Mouse (Mus musculus): ENCODE measurements at regions not wholly inside any gene's neighbourhood (a gene's known extent, or its start where the extent isn't known, plus 50 kb on each side); places are given as distances from the start of the nearest gene placed in this dataset.

GRCm38 (mm10) chr6:49523184-49523583 is 127.8 kb downstream of the Stk31 start:
- no peak for DNase-seq (ENCODE audit: low spot score)
- intact Hi-C loops (cut with DNase I), result no loop called here

- no peak for DNase-seq (ENCODE audit: low spot score)
- intact Hi-C loops (cut with DNase I), result no loop called here
Observed at GRCm38 (mm10) chr6:49523696-49524095, 128.3 kb downstream of the Stk31 start.

GRCm38 (mm10) chr6:49533956-49534355 is 138.6 kb downstream of the Stk31 start:
- intact Hi-C loops (cut with DNase I), result no loop called here

DNA sequence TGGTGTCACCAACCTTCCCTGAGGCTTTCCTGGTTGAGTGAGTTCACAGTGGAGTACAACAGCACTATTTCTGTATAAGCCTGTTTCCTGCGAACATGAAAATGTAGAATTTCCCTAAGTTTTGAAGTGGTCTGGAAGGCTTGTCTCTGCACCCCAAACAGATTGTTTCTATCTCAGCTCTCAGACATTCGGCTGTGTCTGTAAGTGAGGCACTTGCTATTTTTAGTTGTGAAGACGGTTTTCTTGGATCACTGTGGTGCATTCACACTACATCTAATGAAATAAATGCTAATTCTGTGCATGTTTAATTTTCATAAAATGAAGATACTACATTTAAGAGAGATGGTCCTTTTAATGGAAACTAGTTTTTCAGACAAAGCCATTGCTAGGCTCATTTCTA is 139.1 kb downstream of the Stk31 start:
- no peak for DNase-seq (ENCODE audit: low spot score)
- intact Hi-C loops (cut with DNase I), result no loop called here

More at GRCm38 (mm10) chr6:49533956-49534355, 138.6 kb downstream of the Stk31 start:
- no peak for DNase-seq (ENCODE audit: low spot score)

GRCm38 (mm10) chr6:49544946-49545345 is 149.5 kb downstream of the Stk31 start:
- DNase-seq (ENCODE audit: low spot score), result no peak
- intact Hi-C loops (cut with DNase I), result no loop called here

- intact Hi-C loops (cut with DNase I), result no loop called here
- no peak for DNase-seq (ENCODE audit: low spot score)
Observed at GRCm38 (mm10) chr6:49555069-49555468, 159.7 kb downstream of the Stk31 start.

DNA sequence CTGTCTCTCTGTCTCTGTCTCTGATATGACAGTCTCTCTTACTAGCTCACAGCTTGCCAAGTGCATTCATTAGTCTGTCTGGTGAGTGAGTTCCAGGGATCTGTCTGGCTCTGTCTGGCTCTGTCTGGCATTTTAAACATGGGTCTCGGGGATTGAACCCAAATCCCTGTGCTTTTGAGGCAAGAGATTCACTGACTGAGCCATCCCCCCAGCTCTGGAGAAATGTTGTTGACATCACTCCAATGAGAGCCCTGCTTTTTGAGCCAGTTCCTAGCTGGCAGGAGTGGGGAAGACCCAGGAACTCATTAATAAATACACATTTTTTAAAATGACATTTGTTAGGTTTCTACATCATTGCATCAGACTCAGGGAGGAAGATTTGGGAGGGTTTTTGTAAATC is 163.1 kb downstream of the Stk31 start:
- no peak for DNase-seq (ENCODE audit: low spot score)
- intact Hi-C loops (cut with DNase I), result no loop called here

DNA sequence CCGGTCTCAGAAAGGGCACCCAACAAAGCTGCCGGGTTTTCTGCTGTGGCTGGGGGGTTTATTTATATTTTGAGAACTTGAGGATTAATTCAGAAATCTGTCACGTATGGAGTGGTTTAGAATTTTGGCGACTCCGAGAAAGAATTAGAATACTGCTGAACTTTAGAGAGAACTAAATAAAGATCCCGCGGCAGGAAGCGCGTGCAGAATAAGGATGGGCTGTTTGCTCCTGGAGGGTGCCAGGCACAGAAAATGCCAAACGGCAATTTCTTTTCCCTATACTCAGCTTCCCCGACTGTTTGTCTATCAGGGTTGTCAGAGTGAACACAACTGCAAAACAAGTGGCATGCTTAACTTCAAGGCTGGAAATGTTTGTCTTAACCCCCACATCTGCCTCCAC is 163.7 kb downstream of the Stk31 start:
- no peak for DNase-seq (ENCODE audit: low spot score)
- intact Hi-C loops (cut with DNase I), result no loop called here

DNA sequence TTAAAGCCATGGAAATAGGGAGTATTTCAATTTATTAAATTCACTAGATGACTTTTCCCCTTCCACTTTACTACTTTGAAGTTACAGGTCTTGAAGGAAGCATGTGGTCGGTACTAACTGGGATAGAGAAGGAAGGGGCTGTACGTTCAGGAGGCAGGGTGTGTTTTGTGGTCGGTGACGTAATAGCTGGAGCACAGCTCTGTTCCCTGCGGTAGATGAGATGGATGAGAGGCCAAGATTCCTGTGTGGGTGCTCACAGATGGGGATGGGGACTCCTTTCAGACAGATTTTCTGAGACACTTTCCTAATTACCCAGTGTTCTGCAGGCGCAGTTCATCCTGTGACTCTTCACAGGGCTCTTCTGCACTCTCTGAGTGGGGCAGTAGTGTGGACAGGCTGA is 182.9 kb downstream of the Stk31 start:
- no peak for DNase-seq (ENCODE audit: low spot score)
- intact Hi-C loops (cut with DNase I), result no loop called here

- intact Hi-C loops (cut with DNase I), result loop anchor here (5.0 kb wide), 1 partner anchor 88 kb away; no protein-coding TSS in a partner anchor
- DNase-seq (ENCODE audit: low spot score), result no peak
Observed at GRCm38 (mm10) chr6:49579691-49580090, 184.3 kb downstream of the Stk31 start.

GRCm38 (mm10) chr6:49582040-49582707 is 186.8 kb downstream of the Stk31 start:
- DNase-seq (ENCODE audit: low spot score), result no peak
- intact Hi-C loops (cut with DNase I), result loop anchor here (5.0 kb wide), 1 partner anchor 85 kb away; no protein-coding TSS in a partner anchor

- intact Hi-C loops (cut with DNase I), result no loop called here
- DNase-seq (ENCODE audit: low spot score), result no peak
Observed at GRCm38 (mm10) chr6:49586553-49586952, 191.1 kb downstream of the Stk31 start.

GRCm38 (mm10) chr6:49588677-49589076 is 193.3 kb downstream of the Stk31 start:
- intact Hi-C loops (cut with DNase I), result no loop called here
- no peak for DNase-seq (ENCODE audit: low spot score)

DNA sequence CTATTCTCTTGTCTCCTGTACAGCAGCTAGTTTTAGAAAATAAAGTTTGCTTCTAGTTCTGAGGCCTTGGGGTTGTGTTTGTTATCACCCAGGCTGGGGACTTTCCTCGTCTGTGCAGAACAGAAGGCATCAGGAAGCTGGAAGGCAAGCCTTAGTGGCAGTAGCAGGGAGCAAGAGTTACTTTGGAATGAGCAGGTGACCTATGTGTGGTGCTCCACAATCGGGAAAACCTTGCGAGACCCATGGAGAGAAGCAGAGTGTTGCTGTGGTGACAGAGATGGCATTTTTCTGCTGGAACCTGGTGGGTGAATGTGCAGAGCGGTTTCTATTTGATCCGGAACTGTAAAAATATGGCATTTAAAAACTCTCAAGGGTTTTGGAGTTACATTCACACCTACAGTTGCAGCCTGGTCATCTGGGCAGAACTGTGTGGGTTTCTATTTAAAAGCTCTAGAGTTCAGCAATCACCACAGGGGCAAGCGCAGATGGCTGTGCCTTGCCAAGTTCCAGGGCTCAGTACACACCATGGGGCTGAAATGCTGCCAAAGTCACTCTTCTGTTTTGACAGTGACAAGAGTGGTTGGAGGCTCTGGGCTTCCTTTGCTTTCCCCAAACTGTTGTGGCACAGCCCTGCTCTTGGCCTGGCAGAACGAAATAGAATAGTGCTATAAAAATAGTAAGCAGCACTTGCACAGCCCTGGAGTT is 195.7 kb downstream of the Stk31 start:
- DNase-seq (ENCODE audit: low spot score), result peak; percentile 6

GRCm38 (mm10) chr6:49591632-49592000 is 196.2 kb downstream of the Stk31 start:
- DNase-seq (ENCODE audit: low spot score), result no peak
- intact Hi-C loops (cut with DNase I), result no loop called here

More for the DNA sequence above, 195.7 kb downstream of the Stk31 start:
- intact Hi-C loops (cut with DNase I), result no loop called here

GRCm38 (mm10) chr6:49592676-49593075 is 197.3 kb downstream of the Stk31 start:
- DNase-seq (ENCODE audit: low spot score), result no peak
- intact Hi-C loops (cut with DNase I), result no loop called here

DNA sequence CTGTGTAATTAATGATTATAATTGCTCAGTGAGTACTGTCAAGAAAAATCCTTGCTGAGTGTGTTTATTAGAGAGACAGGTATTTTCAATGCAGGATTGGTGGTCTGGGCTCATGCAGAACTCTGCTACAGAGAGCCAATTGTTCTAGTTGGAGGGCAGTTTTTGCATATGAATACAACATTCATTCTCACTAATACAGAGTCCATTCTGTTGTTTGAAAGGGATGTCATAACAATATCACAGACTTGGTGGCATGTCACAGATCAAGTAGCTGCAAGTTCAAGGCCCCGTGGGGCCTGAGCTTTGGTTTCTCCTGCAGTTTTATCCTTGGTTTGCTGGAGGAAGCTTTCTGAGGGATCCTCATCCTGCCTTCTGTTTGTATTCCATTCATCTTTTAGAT is 207.8 kb downstream of the Stk31 start:
- DNase-seq (ENCODE audit: low spot score), result no peak
- intact Hi-C loops (cut with DNase I), result no loop called here

DNA sequence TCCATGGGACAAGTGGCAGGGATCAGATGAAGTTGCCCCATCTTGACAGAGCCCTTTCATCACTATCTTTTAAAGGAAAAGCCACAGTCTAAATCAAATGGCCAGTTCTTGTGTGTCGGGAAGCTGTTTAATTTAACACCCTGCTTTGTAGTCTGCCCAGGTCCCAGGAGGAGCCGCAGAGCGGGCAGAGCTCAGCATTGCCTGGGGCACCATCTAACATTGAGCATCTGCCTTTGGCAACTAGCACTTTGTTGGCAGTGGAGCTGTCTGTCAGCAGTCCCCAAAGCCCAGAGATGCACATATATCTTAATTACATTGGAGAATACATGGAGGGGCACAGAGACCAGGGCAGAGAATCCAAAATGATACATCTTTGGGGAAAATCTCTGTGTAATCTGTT is 208.4 kb downstream of the Stk31 start:
- DNase-seq (ENCODE audit: low spot score), result no peak
- intact Hi-C loops (cut with DNase I), result no loop called here

GRCm38 (mm10) chr6:49606028-49606427 is 210.6 kb downstream of the Stk31 start:
- DNase-seq (ENCODE audit: low spot score), result no peak
- intact Hi-C loops (cut with DNase I), result no loop called here

GRCm38 (mm10) chr6:49606626-49607158 is 211.3 kb downstream of the Stk31 start:
- intact Hi-C loops (cut with DNase I), result no loop called here

DNA sequence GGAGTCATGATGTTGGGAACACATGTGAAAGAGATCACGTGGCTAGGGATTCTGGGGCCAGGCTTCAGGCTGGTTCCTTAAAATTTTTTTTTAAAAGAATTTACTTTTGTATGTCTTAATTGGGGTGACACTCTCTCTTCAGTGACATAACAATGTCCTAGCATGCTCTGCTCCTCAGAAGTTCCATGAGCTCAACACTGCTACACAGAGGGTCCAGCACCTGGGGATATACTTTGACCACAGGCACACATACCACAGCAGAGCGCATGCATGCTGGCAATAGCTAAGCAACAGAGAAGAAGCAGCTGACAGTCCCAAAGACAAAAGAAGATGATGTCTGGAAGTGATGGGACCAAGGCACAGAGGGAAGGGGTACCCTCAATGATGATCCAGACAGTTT is 198.4 kb upstream of the Npy start:
- DNase-seq (ENCODE audit: low spot score), result no peak

More at GRCm38 (mm10) chr6:49606626-49607158, 211.3 kb downstream of the Stk31 start:
- DNase-seq (ENCODE audit: low spot score), result no peak

More for the DNA sequence above, 198.4 kb upstream of the Npy start:
- intact Hi-C loops (cut with DNase I), result no loop called here

Measured in heart, postnatal 25 days (tissue).